Mouse (Mus musculus) stomach, embryonic 14.5 days (tissue): ENCODE results near the gene Camp. TPM values are rescaled to one million over a fixed set of nuclear protein-coding genes. Genes with fewer than 3 reads are reported as not detected.

Experiments
- ATAC-seq: fragments of 200-750 bp; cut with Nextera tagmentation; 2 replicates; pipeline ENCODE4 v1.8.0; 2017; ENCODE audit warnings: low read depth, moderate TSS enrichment; ENCODE audit not compliant: insufficient number of reproducible peaks, insufficient read depth, low FRiP score
- H3K27ac ChIP-seq: fragments of 300-500 bp; sonication (generic); 2 replicates; pipeline ENCODE4 v1.5.1; 2014; ENCODE audit warnings: mild to moderate bottlenecking, low read length, moderate library complexity, mixed read lengths
- H3K27me3 ChIP-seq: fragments of 300-500 bp; sonication (generic); 2 replicates; pipeline ENCODE4 v1.6.1; 2014; ENCODE audit warnings: low read length, control low read depth, mixed read lengths; ENCODE audit not compliant: control insufficient read depth, insufficient read depth
- H3K36me3 ChIP-seq: fragments of 300-500 bp; sonication (generic); 2 replicates; pipeline ENCODE4 v1.6.1; 2014; ENCODE audit warnings: mild to moderate bottlenecking, control low read depth, low read length, moderate library complexity, mixed read lengths; ENCODE audit not compliant: control insufficient read depth, insufficient read depth
- H3K4me1 ChIP-seq: fragments of 300-500 bp; sonication (generic); 2 replicates; pipeline ENCODE4 v1.6.1; 2014; ENCODE audit warnings: low read length, control low read depth, mixed read lengths; ENCODE audit not compliant: control insufficient read depth, insufficient read depth
- H3K4me2 ChIP-seq: fragments of 300-500 bp; sonication (generic); replicated peaks from 2 replicates; pipeline ENCODE4 v1.6.1; 2014; ENCODE audit warnings: low read depth, low read length, control low read depth
- H3K4me3 ChIP-seq: fragments of 300-500 bp; sonication (generic); 2 replicates; pipeline ENCODE4 v1.5.1; 2014; ENCODE audit warnings: low read depth, low read length, control low read depth
- H3K9ac ChIP-seq: fragments of 300-500 bp; sonication (generic); replicated peaks from 2 replicates; pipeline ENCODE4 v1.6.1; 2014; ENCODE audit warnings: low read depth, mild to moderate bottlenecking, control low read depth, low read length, moderate library complexity, mixed read lengths
- H3K9me3 ChIP-seq: fragments of 300-500 bp; sonication (generic); 2 replicates; pipeline ENCODE4 v1.6.1; 2016; ENCODE audit warnings: low read depth, low read length, control low read depth; ENCODE audit not compliant: control insufficient read depth
- WGBS: fragments of 180-500 bp; shearing (Covaris S2); extraction: QIAGEN DNeasy Blood & Tissue Kit; methylation state at CpG from one replicate; pipeline ENCODE4 v1.1.7; 2014; 5-methylcytosine and 5-hydroxymethylcytosine counted together
- polyA plus RNA-seq: library from polyadenylated mRNA; unstranded; fragments of >200 nt; fragmentation: Nextera tagmentation; extraction: Ambion mirVana; gene quantifications from 2 replicates; pipeline ENCODE4 v1.2.1, GENCODE M21; 2014

Gene Camp
- polyA plus RNA-seq, 1 experiment from 2014 or later = 7.8 TPM

- 86% methylated on average over 4 of the region's 4 CpGs for WGBS
- no peaks in the 10 kb centered on the region for H3K27me3 ChIP-seq
- ATAC-seq = no peak
- H3K36me3 ChIP-seq = peaks cover 94% of the 10 kb centered on the region
- H3K9ac ChIP-seq = no peak overlapping the region
- no peak overlapping the region for H3K4me2 ChIP-seq
- no peaks in the 10 kb centered on the region for H3K4me1 ChIP-seq
- H3K9me3 ChIP-seq = no peaks in the 10 kb centered on the region
- no peak overlapping the region for H3K4me3 ChIP-seq
- H3K27ac ChIP-seq = no peak overlapping the region
Measured at GRCm38 (mm10) chr9:109886259-109886658, 36.8 kb upstream of the Camp start.

GRCm38 (mm10) chr9:109879305-109879704 lies 29.9 kb upstream of the Camp start:
- Histone ChIP-seq H3K9me3 (no peaks in the 10 kb centered on the region), H3K4me2 (no peak overlapping the region), H3K4me1 (0 out of 2 replicates have a peak, but pooled peaks cover 7% of the 10 kb centered on the region)

GRCm38 (mm10) chr9:109877666-109878065 lies 28.2 kb upstream of the Camp start:
- Histone ChIP-seq H3K36me3 (peaks cover 45% of the 10 kb centered on the region), H3K9ac (no peak overlapping the region; the same call in 1 of the 2 replicates), H3K4me1 (0 out of 2 replicates have a peak, but pooled peaks cover 7% of the 10 kb centered on the region), H3K4me3 (peak overlapping the region; percentile 99), H3K27ac (no peak overlapping the region), H3K9me3 (no peaks in the 10 kb centered on the region), H3K4me2 (peak overlapping the region; percentile 74), H3K27me3 (no peaks in the 10 kb centered on the region)
- 82% methylated on average over 5 of the region's 5 CpGs for WGBS
- no peak for ATAC-seq

More at GRCm38 (mm10) chr9:109879305-109879704, 29.9 kb upstream of the Camp start:
- 78% methylated on average over 1 of the region's 1 CpGs for WGBS
- no peak overlapping the region for H3K4me3 ChIP-seq
- no peak overlapping the region for H3K9ac ChIP-seq
- H3K27me3 ChIP-seq = no peaks in the 10 kb centered on the region
- no peak overlapping the region for H3K27ac ChIP-seq
- H3K36me3 ChIP-seq = peaks cover 58% of the 10 kb centered on the region
- ATAC-seq = no peak

GRCm38 (mm10) chr9:109876756-109877155 lies 27.3 kb upstream of the Camp start:
- Histone ChIP-seq H3K4me1 (0 out of 2 replicates have a peak, but pooled peaks cover 7% of the 10 kb centered on the region), H3K4me2 (peak overlapping the region; percentile 74), H3K27ac (peak overlapping the region; percentile 94; the same call in 1 of the 2 replicates), H3K9ac (peak overlapping the region; percentile 97), H3K4me3 (peak overlapping the region; percentile 99), H3K36me3 (peaks cover 36% of the 10 kb centered on the region), H3K9me3 (no peaks in the 10 kb centered on the region), H3K27me3 (no peaks in the 10 kb centered on the region)
- 2% methylated on average over 3 of the region's 3 CpGs for WGBS
- no peak for ATAC-seq

- peak overlapping the region; percentile 94 for H3K27ac ChIP-seq
- peak overlapping the region; percentile 97 for H3K9ac ChIP-seq
- 0 out of 2 replicates have a peak, but pooled peaks cover 10% of the 10 kb centered on the region for H3K4me1 ChIP-seq
- peak overlapping the region; percentile 99 for H3K4me3 ChIP-seq
- H3K4me2 ChIP-seq = peak overlapping the region; percentile 74
- no peaks in the 10 kb centered on the region for H3K9me3 ChIP-seq
- H3K36me3 ChIP-seq = peaks cover 29% of the 10 kb centered on the region
- no peaks in the 10 kb centered on the region for H3K27me3 ChIP-seq
- 0% methylated on average over 61 of the region's 76 CpGs for WGBS
- ATAC-seq = peak; percentile 53
Measured at GRCm38 (mm10) chr9:109875695-109876601, 26.5 kb upstream of the Camp start.

- Histone ChIP-seq H3K27me3 (no peaks in the 10 kb centered on the region), H3K4me3 (peak within 1 kb of the TSS; percentile 99), H3K9me3 (no peaks in the 10 kb centered on the region), H3K4me2 (peak within 1 kb of the TSS; percentile 74), H3K4me1 (0 out of 2 replicates have a peak, but pooled peaks cover 10% of the 10 kb centered on the region), H3K9ac (peak within 1 kb of the TSS; percentile 97), H3K27ac (peak within 1 kb of the TSS; percentile 94), H3K36me3 (peaks cover 20% of the 10 kb centered on the region)
- 6% methylated on average over 33 of the region's 33 CpGs for WGBS
- ATAC-seq = peak; percentile 92
Measured at GRCm38 (mm10) chr9:109874797-109875691, 25.6 kb upstream of the Camp start, which contains the start of gene Cdc25a. Cdc25a (plus strand) TSS chr9:109875579.

GRCm38 (mm10) chr9:109870983-109871572 lies 21.7 kb upstream of the Camp start:
- Histone ChIP-seq H3K9ac (no peak overlapping the region), H3K4me1 (0 out of 2 replicates have a peak, but pooled peaks cover 3% of the 10 kb centered on the region), H3K36me3 (no peaks in the 10 kb centered on the region), H3K27ac (no peak overlapping the region), H3K9me3 (no peaks in the 10 kb centered on the region), H3K4me3 (no peak overlapping the region), H3K27me3 (no peaks in the 10 kb centered on the region), H3K4me2 (no peak overlapping the region)
- no peak for ATAC-seq
- WGBS = 28% methylated on average over 6 of the region's 6 CpGs
